ENCODE assay signal across 8 mouse cellular contexts in the genomic region with DNA sequence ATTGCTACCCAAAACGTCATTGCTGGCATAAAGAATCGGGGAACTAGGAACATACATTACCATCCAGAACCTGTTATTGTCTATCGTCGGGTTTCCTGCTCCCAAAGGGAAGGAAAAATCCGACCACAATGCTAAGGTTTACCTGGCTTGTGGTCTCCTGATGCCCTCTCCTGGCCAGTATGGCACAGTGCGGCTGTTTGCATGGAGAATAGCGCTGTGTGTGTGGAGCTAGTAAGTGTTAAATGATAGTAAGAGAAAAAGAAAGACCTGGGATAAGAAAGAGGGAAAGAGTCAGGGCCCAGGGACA. TPM values are rescaled to one million over a fixed set of nuclear protein-coding genes. Genes with fewer than 3 reads are reported as not detected.
DNase-seq lines count a peak whose midpoint lies in the region; ATAC-seq and TF ChIP-seq lines count a peak whose summit lies in the region.

No protein-coding gene starts in this region.

- no peaks in the 10 kb centered on the region for H3K4me1 ChIP-seq in midbrain, postnatal 0 days (ENCODE audit: insufficient read depth, low read length)

- peak; percentile 100 for TF ChIP-seq CTCF in midbrain, postnatal 0 days (IDR thresholded peaks at IDR 0.05)

- no peaks in the 10 kb centered on the region for H3K27me3 ChIP-seq in midbrain, postnatal 0 days (ENCODE audit: insufficient read depth, low read length)

- ATAC-seq in granulocyte monocyte progenitor cell, adult 5-6 weeks (replicated peaks; ENCODE audit: poor library complexity, severe bottlenecking), result peak; percentile 81
- ATAC-seq in midbrain, postnatal 0 days (ENCODE audit: low FRiP score), result peak; percentile 77

- H3K36me3 ChIP-seq in midbrain, postnatal 0 days (ENCODE audit: insufficient read depth, low read length), result no peaks in the 10 kb centered on the region

- no peak overlapping the region for H3K9ac ChIP-seq in midbrain, postnatal 0 days (replicated peaks; ENCODE audit: low read length, poor library complexity, severe bottlenecking)

- no peak overlapping the region for H3K27ac ChIP-seq in midbrain, postnatal 0 days (ENCODE audit: low read depth, low read length)

- DNase-seq in 3T3-L1 (ENCODE audit: low read depth, low spot score), result peak; percentile 74
- DNase-seq in ZHBTc4 (ENCODE audit: low read depth, low spot score), result peak; percentile 79
- DNase-seq in embryo, embryonic 10 days (ENCODE audit: low spot score), result peak; percentile 92
- peak; percentile 23 to 48 for DNase-seq in kidney, adult 8-10 months
- DNase-seq in liver, result peak; percentile 46
- peak; percentile 93 for DNase-seq in midbrain, postnatal 0 days (ENCODE audit: low spot score)
- DNase-seq in thymus, postnatal 4 days, result peak; percentile 48

- no peaks in the 10 kb centered on the region for H3K9me3 ChIP-seq in midbrain, postnatal 0 days (ENCODE audit: low read length)

- H3K4me2 ChIP-seq in midbrain, postnatal 0 days (ENCODE audit: low read depth, low read length, poor library complexity, severe bottlenecking), result peak overlapping the region; percentile 41

- H3K4me3 ChIP-seq in midbrain, postnatal 0 days (ENCODE audit: low read depth, low read length), result 0 out of 2 replicates have a peak overlapping the region, but pooled peaks have one; percentile 8

- WGBS in midbrain, postnatal 0 days, result 2% methylated on average over 7 of the region's 7 CpGs

RNA-seq across cellular contexts. Expression of a gene that starts 17.5 kb away (rescaled TPM):
- total RNA-seq in granulocyte monocyte progenitor cell, adult 5-6 weeks (2014; fragmentation: Nextera tagmentation), result 6.9 and 8.3 TPM in 2 replicates
- 9.1 and 10.1 TPM in 2 replicates for total RNA-seq in granulocyte monocyte progenitor cell, adult 5-6 weeks (2017)
- total RNA-seq in midbrain, postnatal 0 days (2014; rRNA removed), result 10.0 and 13.7 TPM in 2 replicates
- polyA plus RNA-seq in midbrain, postnatal 0 days (2015; fragmentation: Nextera tagmentation; extraction: Ambion mirVana), result 23.6 and 24.5 TPM in 2 replicates

Comparison
In these comparisons a context has a peak if more than half of its experiments do, and no peak if none do; other contexts are left out.
1. DNase-seq: peak in every context shown above with its lines; median percentile 93 in midbrain, postnatal 0 days; 92 in embryo, embryonic 10 days; 79 in ZHBTc4; 74 in 3T3-L1; 48 in thymus, postnatal 4 days; 46 in liver; 36 in kidney, adult 8-10 months.